Mouse (Mus musculus) limb, embryonic 13.5 days (tissue): ENCODE data around the gene Slc7a4. TPM values are rescaled to one million over a fixed set of nuclear protein-coding genes. Genes with fewer than 3 reads are reported as not detected.
"Not testable (repeated sequence)": the region's sequence is repeated elsewhere in the genome, so short reads cannot be mapped to it uniquely, and the experiment has no call there.

Experiments used
- ATAC-seq: fragments of 200-750 bp; cut with Nextera tagmentation; 2 replicates; pipeline ENCODE4 v1.8.0; 2017; ENCODE audit warnings: low read depth, moderate number of reproducible peaks, moderate TSS enrichment; ENCODE audit not compliant: low FRiP score
- H3K27ac ChIP-seq: fragments of 300-500 bp; sonication (generic); 2 replicates; pipeline ENCODE4 v1.5.1; 2015; ENCODE audit warnings: inconsistent platforms, mild to moderate bottlenecking, moderate library complexity
- H3K27me3 ChIP-seq: fragments of 300-500 bp; sonication (generic); 2 replicates; pipeline ENCODE4 v1.6.1; 2015; ENCODE audit warnings: mild to moderate bottlenecking, inconsistent platforms
- H3K36me3 ChIP-seq: fragments of 300-500 bp; sonication (generic); 2 replicates; pipeline ENCODE4 v1.6.1; 2015; ENCODE audit warnings: inconsistent platforms, mild to moderate bottlenecking, moderate library complexity
- H3K4me1 ChIP-seq: fragments of 300-500 bp; sonication (generic); 2 replicates; pipeline ENCODE4 v1.6.1; 2015; ENCODE audit warnings: inconsistent platforms
- H3K4me2 ChIP-seq: fragments of 300-500 bp; sonication (generic); replicated peaks from 2 replicates; pipeline ENCODE4 v1.6.1; 2015; ENCODE audit warnings: inconsistent platforms, mild to moderate bottlenecking, moderate library complexity
- H3K4me3 ChIP-seq: fragments of 300-500 bp; sonication (generic); 2 replicates; pipeline ENCODE4 v1.5.1; 2015; ENCODE audit warnings: moderate library complexity, mild to moderate bottlenecking, inconsistent platforms
- H3K9ac ChIP-seq: fragments of 300-500 bp; sonication (generic); 2 replicates; pipeline ENCODE4 v1.6.1; 2015; ENCODE audit warnings: mild to moderate bottlenecking, inconsistent platforms
- H3K9me3 ChIP-seq: fragments of 300-500 bp; sonication (generic); 2 replicates; pipeline ENCODE4 v1.6.1; 2016; ENCODE audit warnings: inconsistent platforms
- WGBS: fragments of 180-500 bp; shearing (Covaris S2); methylation state at CpG from one replicate; pipeline ENCODE4 v1.1.7; 2015; 5-methylcytosine and 5-hydroxymethylcytosine counted together
- polyA plus RNA-seq: library from polyadenylated mRNA; unstranded; fragments of >200 nt; fragmentation: Nextera tagmentation; extraction: Ambion mirVana; gene quantifications from 2 replicates; pipeline ENCODE4 v1.2.1, GENCODE M21; 2015

The Slc7a4 gene
- polyA plus RNA-seq = 5.7 and 5.8 TPM in 2 replicates

GRCm38 (mm10) chr16:17583064-17583463 lies at the start of gene Slc7a4:
Gene Slc7a4 (minus strand): TSS chr16:17583214.
- 0 out of 2 replicates have a peak, but pooled peaks cover 4% of the 10 kb centered on the region for H3K9me3 ChIP-seq
- H3K4me3 ChIP-seq = no peak within 1 kb of the TSS
- WGBS = 17% methylated on average over 8 of the region's 8 CpGs
- no peak for ATAC-seq
- H3K27me3 ChIP-seq = peaks cover 6% of the 10 kb centered on the region
- no peak within 1 kb of the TSS for H3K4me2 ChIP-seq
- H3K9ac ChIP-seq = no peak within 1 kb of the TSS
- no peaks in the 10 kb centered on the region for H3K4me1 ChIP-seq
- no peaks in the 10 kb centered on the region for H3K36me3 ChIP-seq
- no peak within 1 kb of the TSS for H3K27ac ChIP-seq

- Histone ChIP-seq H3K9ac (no peak overlapping the region), H3K4me3 (no peak overlapping the region), H3K27me3 (no peaks in the 10 kb centered on the region), H3K27ac (no peak overlapping the region), H3K9me3 (no peaks in the 10 kb centered on the region), H3K4me2 (no peak overlapping the region), H3K36me3 (peaks cover 87% of the 10 kb centered on the region), H3K4me1 (no peaks in the 10 kb centered on the region)
- WGBS = 97% methylated on average over 2 of the region's 2 CpGs
- no peak for ATAC-seq
Observed at GRCm38 (mm10) chr16:17632580-17632979, 49.6 kb upstream of the Slc7a4 start.

GRCm38 (mm10) chr16:17626269-17626555 lies 43.2 kb upstream of the Slc7a4 start:
- Histone ChIP-seq H3K9ac (no peak overlapping the region), H3K36me3 (peaks cover 89% of the 10 kb centered on the region), H3K27me3 (no peaks in the 10 kb centered on the region), H3K4me3 (no peak overlapping the region), H3K4me2 (no peak overlapping the region), H3K27ac (no peak overlapping the region), H3K9me3 (no peaks in the 10 kb centered on the region), H3K4me1 (no peaks in the 10 kb centered on the region)
- WGBS = 93% methylated on average over 5 of the region's 5 CpGs
- ATAC-seq = no peak

- Histone ChIP-seq H3K27me3 (no peaks in the 10 kb centered on the region), H3K27ac (no peak overlapping the region), H3K36me3 (peaks cover 87% of the 10 kb centered on the region), H3K4me2 (no peak overlapping the region), H3K4me1 (peaks cover 4% of the 10 kb centered on the region), H3K4me3 (no peak overlapping the region), H3K9ac (no peak overlapping the region), H3K9me3 (no peaks in the 10 kb centered on the region)
- ATAC-seq = no peak
- 71% methylated on average over 8 of the region's 8 CpGs for WGBS
Observed at GRCm38 (mm10) chr16:17625488-17626268, 42.7 kb upstream of the Slc7a4 start.

GRCm38 (mm10) chr16:17621936-17622335 lies 38.9 kb upstream of the Slc7a4 start:
- 91% methylated on average over 1 of the region's 1 CpGs for WGBS
- Histone ChIP-seq H3K9me3 (no peaks in the 10 kb centered on the region), H3K4me1 (peaks cover 18% of the 10 kb centered on the region), H3K27ac (no peak overlapping the region), H3K4me3 (no peak overlapping the region), H3K4me2 (no peak overlapping the region), H3K27me3 (0 out of 2 replicates have a peak, but pooled peaks cover 3% of the 10 kb centered on the region), H3K36me3 (peaks cover 49% of the 10 kb centered on the region), H3K9ac (no peak overlapping the region)
- ATAC-seq = no peak

- Histone ChIP-seq H3K27me3 (0 out of 2 replicates have a peak, but pooled peaks cover 3% of the 10 kb centered on the region), H3K4me3 (peak within 1 kb of the TSS; percentile 90), H3K36me3 (peaks cover 29% of the 10 kb centered on the region), H3K9ac (peak within 1 kb of the TSS; percentile 91), H3K27ac (peak within 1 kb of the TSS; percentile 7; the same call in 1 of the 2 replicates), H3K9me3 (no peaks in the 10 kb centered on the region), H3K4me2 (peak within 1 kb of the TSS; percentile 92), H3K4me1 (peaks cover 18% of the 10 kb centered on the region)
- 3% methylated on average over 60 of the region's 60 CpGs for WGBS
- peak; percentile 60; the same call in 1 of the 2 replicates for ATAC-seq
Observed at GRCm38 (mm10) chr16:17619198-17620105, 36.4 kb upstream of the Slc7a4 start, which contains the start of gene Smpd4. Gene Smpd4 (plus strand): TSS chr16:17619354.

GRCm38 (mm10) chr16:17617922-17618565 lies 35.0 kb upstream of the Slc7a4 start:
- ATAC-seq = 0 out of 2 replicates have a peak, but pooled peaks have one; percentile 18
- 19% methylated on average over 13 of the region's 13 CpGs for WGBS
- Histone ChIP-seq H3K4me1 (peaks cover 18% of the 10 kb centered on the region), H3K4me3 (no peak overlapping the region), H3K9me3 (no peaks in the 10 kb centered on the region), H3K27me3 (0 out of 2 replicates have a peak, but pooled peaks cover 3% of the 10 kb centered on the region), H3K27ac (no peak overlapping the region), H3K36me3 (peaks cover 18% of the 10 kb centered on the region), H3K9ac (no peak overlapping the region), H3K4me2 (peak overlapping the region; percentile 45)

GRCm38 (mm10) chr16:17616212-17616611 lies 33.2 kb upstream of the Slc7a4 start:
- H3K27me3 ChIP-seq = 0 out of 2 replicates have a peak, but pooled peaks cover 3% of the 10 kb centered on the region
- WGBS = 80% methylated on average over 5 of the region's 5 CpGs
- H3K9me3 ChIP-seq = no peaks in the 10 kb centered on the region
- no peak overlapping the region for H3K4me2 ChIP-seq
- H3K4me1 ChIP-seq = peaks cover 18% of the 10 kb centered on the region
- no peak for ATAC-seq
- no peak overlapping the region for H3K9ac ChIP-seq
- 0 out of 2 replicates have a peak, but pooled peaks cover 2% of the 10 kb centered on the region for H3K36me3 ChIP-seq
- no peak overlapping the region for H3K27ac ChIP-seq
- H3K4me3 ChIP-seq = no peak overlapping the region

- H3K4me2 ChIP-seq, H3K9me3 ChIP-seq, H3K4me1 ChIP-seq, H3K9ac ChIP-seq, ATAC-seq, H3K27ac ChIP-seq, H3K4me3 ChIP-seq, H3K27me3 ChIP-seq, H3K36me3 ChIP-seq: not testable (repeated sequence)
- WGBS = 91% methylated on average over 6 of the region's 6 CpGs
Observed at GRCm38 (mm10) chr16:17614740-17615139, 31.7 kb upstream of the Slc7a4 start.

GRCm38 (mm10) chr16:17611383-17611782 lies 28.4 kb upstream of the Slc7a4 start:
- Histone ChIP-seq H3K4me2 (no peak overlapping the region), H3K27me3 (no peaks in the 10 kb centered on the region), H3K36me3 (no peaks in the 10 kb centered on the region), H3K9me3 (no peaks in the 10 kb centered on the region), H3K27ac (no peak overlapping the region), H3K4me1 (no peaks in the 10 kb centered on the region), H3K9ac (no peak overlapping the region), H3K4me3 (no peak overlapping the region)
- 66% methylated on average over 4 of the region's 4 CpGs for WGBS
- ATAC-seq = no peak

- Histone ChIP-seq H3K4me3 (no peak overlapping the region), H3K9me3 (no peaks in the 10 kb centered on the region), H3K27me3 (no peaks in the 10 kb centered on the region), H3K9ac (no peak overlapping the region), H3K4me2 (no peak overlapping the region), H3K4me1 (no peaks in the 10 kb centered on the region), H3K36me3 (no peaks in the 10 kb centered on the region), H3K27ac (no peak overlapping the region)
- ATAC-seq = no peak
- 78% methylated on average over 5 of the region's 5 CpGs for WGBS
Observed at GRCm38 (mm10) chr16:17605684-17606083, 22.7 kb upstream of the Slc7a4 start.

- H3K4me1 ChIP-seq = no peaks in the 10 kb centered on the region
- H3K4me3 ChIP-seq = no peak overlapping the region
- no peak overlapping the region for H3K4me2 ChIP-seq
- H3K36me3 ChIP-seq = no peaks in the 10 kb centered on the region
- H3K9ac ChIP-seq = no peak overlapping the region
- no peaks in the 10 kb centered on the region for H3K27me3 ChIP-seq
- no peaks in the 10 kb centered on the region for H3K9me3 ChIP-seq
- no peak for ATAC-seq
- H3K27ac ChIP-seq = no peak overlapping the region
- WGBS = 72% methylated on average over 4 of the region's 4 CpGs
Observed at GRCm38 (mm10) chr16:17604941-17605340, 21.9 kb upstream of the Slc7a4 start.
